Mouse (Mus musculus) thymus, adult 2 months (tissue): ENCODE data around the gene Naif1. TPM values are rescaled to one million over a fixed set of nuclear protein-coding genes. Genes with fewer than 3 reads are reported as not detected.

ENCODE experiments used
- DNase-seq: peaks from one replicate; pipeline ENCODE4 v3.0.0; 2021
- H3K27ac ChIP-seq: fragments of 200-500 bp; 2 replicates; pipeline ENCODE4 v1.5.1; 2012; ENCODE audit warnings: low read length, control low read depth; ENCODE audit not compliant: control insufficient read depth, insufficient read depth
- H3K27me3 ChIP-seq: fragments of 200-500 bp; 2 replicates; pipeline ENCODE4 v1.6.1; 2012; ENCODE audit warnings: mild to moderate bottlenecking, low read length, moderate library complexity, mixed read lengths; ENCODE audit not compliant: control insufficient read depth, insufficient read depth
- H3K36me3 ChIP-seq: fragments of 200-500 bp; 2 replicates; pipeline ENCODE4 v1.6.1; 2012; ENCODE audit warnings: mild to moderate bottlenecking, low read length, moderate library complexity; ENCODE audit not compliant: control insufficient read depth, insufficient read depth
- H3K4me1 ChIP-seq: fragments of 200-500 bp; replicated peaks from 2 replicates; pipeline ENCODE4 v1.6.1; 2012; ENCODE audit warnings: low read length; ENCODE audit not compliant: control insufficient read depth, insufficient read depth
- H3K4me3 ChIP-seq: fragments of 200-500 bp; 2 replicates; pipeline ENCODE4 v1.5.1; 2012; ENCODE audit warnings: mild to moderate bottlenecking, low read length, control low read depth, moderate library complexity; ENCODE audit not compliant: control insufficient read depth, insufficient read depth
- CTCF ChIP-seq: fragments of 200-500 bp; IDR thresholded peaks from 2 replicates; pipeline ENCODE4 v1.5.1; 2012; ENCODE audit warnings: mild to moderate bottlenecking, control low read depth, low read length, moderate library complexity, borderline replicate concordance; ENCODE audit not compliant: control insufficient read depth, poor library complexity, insufficient read depth; ENCODE audit errors: extremely low read depth
- POLR2A ChIP-seq: fragments of 200-500 bp; IDR thresholded peaks from 2 replicates; pipeline ENCODE4 v1.6.1; 2012; ENCODE audit warnings: mild to moderate bottlenecking, low read length, control low read depth, moderate library complexity; ENCODE audit not compliant: control insufficient read depth, poor library complexity, insufficient read depth; ENCODE audit errors: extremely low read depth
- WGBS: fragments of 180-500 bp; shearing (Covaris S2); methylation state at CpG from one replicate; pipeline ENCODE4 v1.1.7; 2018; 5-methylcytosine and 5-hydroxymethylcytosine counted together
- polyA plus RNA-seq: library from polyadenylated mRNA; depleted of rRNA; stranded (reverse); fragments of >200 nt; gene quantifications from 2 replicates; pipeline ENCODE4 v1.2.3, GENCODE M21; 2012

Naif1 gene
- polyA plus RNA-seq, 1 experiment, result 8.8 TPM

GRCm38 (mm10) chr2:32426141-32426540 lies 24.1 kb upstream of the Naif1 start:
- DNase-seq, result no peak
- no peaks in the 10 kb centered on the region for H3K36me3 ChIP-seq
- H3K4me3 ChIP-seq, result no peak overlapping the region
- H3K27ac ChIP-seq, result no peak overlapping the region
- peaks cover 14% of the 10 kb centered on the region for H3K4me1 ChIP-seq
- H3K27me3 ChIP-seq, result no peaks in the 10 kb centered on the region
- WGBS, result 97% methylated on average over 1 of the region's 1 CpGs
- no peak for TF ChIP-seq CTCF
- TF ChIP-seq POLR2A, result no peak

DNA sequence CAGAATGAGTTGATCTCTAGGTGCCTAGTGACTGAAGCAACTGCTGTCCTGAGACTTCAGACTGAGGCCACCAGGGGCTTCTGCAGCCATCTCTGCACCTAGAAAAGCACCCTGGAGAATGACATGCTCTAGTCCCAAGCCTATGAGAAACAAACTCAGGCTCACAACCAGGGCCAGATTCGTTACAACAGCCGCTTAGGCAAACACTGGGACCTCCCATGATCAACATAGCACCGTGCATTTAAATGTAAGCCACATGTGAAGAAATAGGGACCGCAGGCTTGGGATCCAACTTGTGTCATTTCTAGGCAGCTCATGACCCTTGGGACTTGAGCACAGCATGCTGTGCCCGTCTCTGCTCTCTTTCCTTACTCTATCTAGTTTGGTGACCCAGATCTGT lies 22.5 kb upstream of the Naif1 start:
- no peaks in the 10 kb centered on the region for H3K27me3 ChIP-seq
- no peak for TF ChIP-seq POLR2A
- TF ChIP-seq CTCF, result no peak
- DNase-seq, result no peak
- 94% methylated on average over 5 of the region's 5 CpGs for WGBS
- no peak overlapping the region for H3K4me3 ChIP-seq
- no peaks in the 10 kb centered on the region for H3K36me3 ChIP-seq
- no peak overlapping the region for H3K27ac ChIP-seq
- peaks cover 14% of the 10 kb centered on the region for H3K4me1 ChIP-seq

DNA sequence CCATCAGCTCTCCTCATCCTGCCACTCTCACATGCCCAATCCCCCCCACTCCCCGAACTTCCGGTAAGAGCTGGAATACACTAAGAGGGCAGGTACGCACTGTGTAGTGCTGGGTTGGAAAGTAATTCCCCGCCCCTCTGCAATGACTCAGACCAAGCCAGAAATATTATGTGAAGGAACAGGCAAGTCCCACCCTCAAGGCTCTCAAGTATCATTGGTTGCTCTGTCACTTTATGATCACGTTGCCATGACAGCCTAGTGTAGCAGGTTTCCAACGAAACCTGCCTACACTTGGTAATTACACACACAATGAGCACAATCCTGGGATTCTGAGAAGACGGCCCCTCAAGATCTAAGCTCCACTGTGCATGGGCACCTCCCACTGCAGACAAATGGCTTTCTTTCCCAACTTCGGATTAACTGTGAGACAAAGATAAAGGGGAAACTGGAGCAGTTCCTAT lies 22.0 kb upstream of the Naif1 start:
- no peak overlapping the region for H3K27ac ChIP-seq
- 78% methylated on average over 8 of the region's 8 CpGs for WGBS
- H3K4me3 ChIP-seq, result no peak overlapping the region
- TF ChIP-seq CTCF (no peak), POLR2A (no peak)
- H3K4me1 ChIP-seq, result peaks cover 11% of the 10 kb centered on the region
- no peaks in the 10 kb centered on the region for H3K36me3 ChIP-seq
- H3K27me3 ChIP-seq, result no peaks in the 10 kb centered on the region
- no peak for DNase-seq

DNA sequence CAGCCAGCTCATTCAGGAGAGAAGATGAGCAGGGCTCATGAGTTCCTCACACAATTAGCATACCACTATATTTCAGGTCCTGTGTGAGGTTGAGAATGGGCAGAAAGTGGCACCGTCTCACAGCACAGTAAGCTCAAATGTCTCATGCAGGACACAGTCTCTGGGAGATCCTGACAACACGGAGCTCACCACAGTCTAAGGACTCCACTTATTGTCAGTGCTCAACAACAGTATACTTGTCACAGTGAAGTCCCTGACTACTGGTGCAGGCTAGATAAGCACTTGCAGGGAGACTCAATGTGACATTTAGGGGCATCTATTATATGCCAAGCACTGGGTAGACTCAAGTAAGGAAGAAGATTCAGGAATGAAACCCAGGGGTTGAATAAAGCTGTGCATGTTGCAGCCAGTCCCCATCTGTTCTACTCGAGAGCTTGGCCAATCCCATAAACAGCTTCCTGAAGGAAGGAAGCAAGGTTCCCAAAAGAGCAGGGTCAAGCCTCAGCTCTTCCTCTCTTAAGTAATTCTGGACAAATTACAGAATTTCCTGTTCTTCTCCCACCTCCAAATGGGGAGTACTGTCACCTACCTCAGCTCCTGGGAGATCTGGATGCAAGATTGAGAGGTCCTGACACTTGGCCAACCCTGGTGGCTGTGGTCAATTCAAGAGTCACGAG lies 20.9 kb upstream of the Naif1 start:
- H3K4me1 ChIP-seq, result 0 out of 2 replicates have a peak, but pooled peaks cover 3% of the 10 kb centered on the region
- no peaks in the 10 kb centered on the region for H3K27me3 ChIP-seq
- H3K36me3 ChIP-seq, result no peaks in the 10 kb centered on the region
- H3K4me3 ChIP-seq, result no peak overlapping the region
- 94% methylated on average over 4 of the region's 4 CpGs for WGBS
- no peak for DNase-seq
- no peak for TF ChIP-seq CTCF
- no peak for TF ChIP-seq POLR2A
- H3K27ac ChIP-seq, result no peak overlapping the region

GRCm38 (mm10) chr2:32430701-32431676 lies 19.3 kb upstream of the Naif1 start:
- no peaks in the 10 kb centered on the region for H3K36me3 ChIP-seq
- 0 out of 2 replicates have a peak, but pooled peaks cover 3% of the 10 kb centered on the region for H3K4me1 ChIP-seq
- no peaks in the 10 kb centered on the region for H3K27me3 ChIP-seq
- H3K27ac ChIP-seq, result no peak overlapping the region
- 86% methylated on average over 18 of the region's 18 CpGs for WGBS
- DNase-seq, result no peak
- H3K4me3 ChIP-seq, result no peak overlapping the region
- TF ChIP-seq CTCF, result no peak
- TF ChIP-seq POLR2A, result no peak

GRCm38 (mm10) chr2:32436686-32437372 lies 13.4 kb upstream of the Naif1 start:
- no peaks in the 10 kb centered on the region for H3K27me3 ChIP-seq
- no peaks in the 10 kb centered on the region for H3K36me3 ChIP-seq
- no peak overlapping the region for H3K27ac ChIP-seq
- WGBS, result 90% methylated on average over 3 of the region's 3 CpGs
- H3K4me3 ChIP-seq, result no peak overlapping the region
- TF ChIP-seq POLR2A (no peak), CTCF (no peak)
- DNase-seq, result no peak
- no peaks in the 10 kb centered on the region for H3K4me1 ChIP-seq
